Comparison of ENCODE assay signal across 8 mouse cellular contexts in the genomic region with DNA sequence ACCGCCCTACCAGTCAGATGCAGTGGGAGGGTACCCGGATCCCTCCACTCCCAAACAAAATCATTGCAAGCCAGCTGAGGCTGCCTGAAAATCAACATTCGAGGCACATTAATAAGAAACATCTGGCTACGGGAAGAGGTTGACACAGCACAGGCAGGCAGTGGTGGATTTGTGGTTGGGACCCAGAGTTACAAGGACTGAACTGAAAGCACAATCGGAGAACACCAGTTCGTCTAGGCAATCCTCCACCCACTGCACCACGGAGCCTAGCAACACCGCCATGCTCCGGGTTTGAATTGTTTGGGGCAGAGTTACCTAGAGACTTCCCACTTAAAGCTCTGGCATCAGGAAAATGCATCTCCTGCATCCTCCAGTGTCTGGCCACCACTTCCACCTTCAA. TPM values are rescaled to one million over a fixed set of nuclear protein-coding genes. Genes with fewer than 3 reads are reported as not detected.
DNase-seq lines count a peak whose midpoint lies in the region.

No protein-coding gene starts in this region.

- peaks cover 38% of the 10 kb centered on the region for H3K4me1 ChIP-seq in embryonic facial prominence, embryonic 10.5 days

- no peaks in the 10 kb centered on the region for H3K9me3 ChIP-seq in embryonic facial prominence, embryonic 10.5 days

- DNase-seq in heart, adult 18-20 months = peak; percentile 5 to 27
- no peak for DNase-seq in heart, postnatal 25 days (ENCODE audit: low spot score)
- peak; percentile 76 for DNase-seq in embryonic facial prominence, embryonic 10.5 days (ENCODE audit: low spot score)
- peak; percentile 8 to 12 for DNase-seq in heart, postnatal 36 days
- peak; percentile 21 for DNase-seq in lung, postnatal 25 days (ENCODE audit: low spot score)
- no peak for DNase-seq in ovary, postnatal 36 days (ENCODE audit: low spot score)
- DNase-seq in adrenal gland, postnatal 36 days = no peak
- no peak for DNase-seq in gastrocnemius, adult 18-20 months (ENCODE audit: low spot score)

- intact Hi-C loops in heart, postnatal 25 days (cut with DNase I) = loop anchor here (5.0 kb wide), 1 partner anchor 38 kb away; no protein-coding TSS in a partner anchor
- intact Hi-C loops in heart, postnatal 36 days (cut with DNase I) = no loop called here

- peak overlapping the region; percentile 90 for H3K27ac ChIP-seq in embryonic facial prominence, embryonic 10.5 days (replicated peaks)

- peak overlapping the region; percentile 86 for H3K4me3 ChIP-seq in embryonic facial prominence, embryonic 10.5 days

- WGBS in embryonic facial prominence, embryonic 10.5 days = 20% methylated on average over 9 of the region's 9 CpGs

- H3K27me3 ChIP-seq in embryonic facial prominence, embryonic 10.5 days (replicated peaks; ENCODE audit: low read depth, poor library complexity, severe bottlenecking) = peaks cover 40% of the 10 kb centered on the region

- H3K36me3 ChIP-seq in embryonic facial prominence, embryonic 10.5 days (replicated peaks) = no peaks in the 10 kb centered on the region

RNA-seq across cellular contexts. Expression of a gene that starts 1.1 kb away (rescaled TPM):
- 1 to 10 TPM; 3.7 to 4.0 TPM for total RNA-seq in heart, adult 18-20 months (2021)
- 1 to 10 TPM; 6.0 to 6.1 TPM for total RNA-seq in heart, postnatal 25 days (2021)
- polyA plus RNA-seq in embryonic facial prominence, embryonic 10.5 days (2016; fragmentation: Nextera tagmentation; extraction: Ambion mirVana) = 4.9 and 5.3 TPM in 2 replicates
- 1 to 10 TPM; 5.9 TPM for total RNA-seq in heart, postnatal 36 days (2021)
- total RNA-seq in adrenal gland, postnatal 36 days (2021) = 1 to 10 TPM; 7.5 to 8.5 TPM
- 1 to 10 TPM; 1.1 to 1.6 TPM for total RNA-seq in gastrocnemius, adult 18-20 months (2021)

Comparison
In these comparisons a context has a peak if more than half of its experiments do, and no peak if none do; other contexts are left out.
1. DNase-seq: peak in heart, adult 18-20 months (2 of 2), embryonic facial prominence, embryonic 10.5 days (single experiment), heart, postnatal 36 days (2 of 2) and lung, postnatal 25 days (single experiment); none in heart, postnatal 25 days (single experiment), ovary, postnatal 36 days (single experiment), adrenal gland, postnatal 36 days (0 of 2) and gastrocnemius, adult 18-20 months (single experiment).